8 mouse cellular contexts compared by ENCODE assay signal in the genomic region with DNA sequence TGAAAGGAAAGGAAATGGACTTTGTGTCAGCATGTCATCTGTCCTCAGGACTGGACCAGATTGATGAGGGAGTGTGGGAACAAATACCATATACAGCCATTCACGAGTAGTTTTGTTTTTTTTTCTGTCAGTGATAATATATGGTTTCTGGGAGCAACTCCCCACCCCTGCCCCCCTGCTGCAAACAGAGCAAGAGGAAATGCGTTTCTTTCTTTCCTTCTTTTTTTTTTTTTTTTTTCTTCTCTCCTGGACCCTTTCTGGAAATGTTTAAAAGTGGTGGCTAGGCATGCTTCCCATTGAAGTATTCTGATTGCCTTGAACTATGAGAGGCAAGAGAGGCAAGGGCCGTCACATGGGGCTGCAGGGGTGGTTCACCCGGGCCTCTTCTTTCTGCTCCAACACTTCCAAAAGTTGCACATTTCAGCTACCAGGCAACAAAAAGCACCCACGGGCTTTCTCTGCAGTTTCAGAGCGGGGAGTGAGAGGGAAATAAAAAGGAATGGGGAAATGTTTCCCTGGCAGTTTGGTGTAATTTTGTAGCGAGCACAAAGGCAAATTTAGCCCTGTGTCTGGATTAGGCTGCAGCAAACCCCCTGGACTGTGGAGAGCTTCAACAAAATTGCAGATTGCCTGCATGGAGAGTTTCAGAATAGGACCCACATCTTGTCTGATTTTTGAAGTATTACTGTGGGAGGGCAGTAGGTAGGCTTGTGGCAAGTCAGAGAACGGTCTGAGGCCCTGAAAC. TPM values are rescaled to one million over a fixed set of nuclear protein-coding genes. Genes with fewer than 3 reads are reported as not detected.
A peak's percentile ranks its signal among the peaks of the same experiment; 100 is the strongest.
DNase-seq lines count a peak whose midpoint lies in the region; ATAC-seq and TF ChIP-seq lines count a peak whose summit lies in the region.
"Had no signal": no experiment of that assay in that cellular context is flagged by ENCODE, and none has a peak within 500 bp of the region (broad histone marks: within the 10 kb centered on the region; RNA-seq: fewer than 3 reads in every experiment).

No protein-coding gene starts in this region.

- H3K36me3 ChIP-seq in lung, embryonic 14.5 days (ENCODE audit: insufficient read depth) = no peaks in the 10 kb centered on the region
- no peaks in the 10 kb centered on the region for H3K36me3 ChIP-seq in forebrain, embryonic 10.5 days (replicated peaks)
- no peaks in the 10 kb centered on the region for H3K36me3 ChIP-seq in limb, embryonic 10.5 days
- no peaks in the 10 kb centered on the region for H3K36me3 ChIP-seq in stomach, embryonic 14.5 days (ENCODE audit: control insufficient read depth, insufficient read depth, low read length)

- TF ChIP-seq CTCF in lung, embryonic 14.5 days (IDR thresholded peaks at IDR 0.05; ENCODE audit: low read depth) = no peak

- peak overlapping the region; percentile 33; the same call in 1 of the 2 replicates for H3K27ac ChIP-seq in lung, embryonic 14.5 days (ENCODE audit: low read depth)
- H3K27ac ChIP-seq in forebrain, embryonic 10.5 days = peak overlapping the region; percentile 94; the same call in 1 of the 2 replicates
- H3K27ac ChIP-seq in limb, embryonic 10.5 days = peak overlapping the region; percentile 93; the same call in 1 of the 2 replicates
- no peak overlapping the region for H3K27ac ChIP-seq in stomach, embryonic 14.5 days (ENCODE audit: low read length)

- peaks cover 8% of the 10 kb centered on the region for H3K27me3 ChIP-seq in lung, embryonic 14.5 days (ENCODE audit: insufficient read depth, low read length)
- H3K27me3 ChIP-seq in forebrain, embryonic 10.5 days (ENCODE audit: poor library complexity, severe bottlenecking) = peaks cover 18% of the 10 kb centered on the region
- peaks cover 17% of the 10 kb centered on the region for H3K27me3 ChIP-seq in limb, embryonic 10.5 days (ENCODE audit: low read depth, poor library complexity, severe bottlenecking)
- H3K27me3 ChIP-seq in stomach, embryonic 14.5 days (ENCODE audit: control insufficient read depth, insufficient read depth, low read length) = 0 out of 2 replicates have a peak, but pooled peaks cover 2% of the 10 kb centered on the region

- peaks cover 8% of the 10 kb centered on the region for H3K4me1 ChIP-seq in lung, embryonic 14.5 days (ENCODE audit: insufficient read depth)
- peaks cover 32% of the 10 kb centered on the region for H3K4me1 ChIP-seq in forebrain, embryonic 10.5 days
- peaks cover 28% of the 10 kb centered on the region for H3K4me1 ChIP-seq in limb, embryonic 10.5 days
- peaks cover 14% of the 10 kb centered on the region for H3K4me1 ChIP-seq in stomach, embryonic 14.5 days (ENCODE audit: control insufficient read depth, insufficient read depth, low read length)

- peak; percentile 41 for DNase-seq in lung, embryonic 14.5 days
- DNase-seq in lung, postnatal 4 days = no peak
- no peak for DNase-seq in forebrain, embryonic 10.5 days (ENCODE audit: extremely low spot score, low spot score)
- DNase-seq in limb, embryonic 10.5 days (ENCODE audit: low spot score) = no peak
- no peak for DNase-seq in thymus, adult 18-20 months
- no peak for DNase-seq in gastrocnemius, adult 8-10 months (ENCODE audit: low spot score in 2 of 2)
- DNase-seq: adrenal gland, postnatal 25 days had no signal

- H3K9ac ChIP-seq in lung, embryonic 14.5 days = peak overlapping the region; percentile 71
- H3K9ac ChIP-seq in stomach, embryonic 14.5 days (replicated peaks; ENCODE audit: low read depth, low read length) = no peak overlapping the region

- 31% methylated on average over 8 of the region's 8 CpGs for WGBS in lung, embryonic 14.5 days
- WGBS in forebrain, embryonic 10.5 days = 33% methylated on average over 8 of the region's 8 CpGs
- WGBS in limb, embryonic 10.5 days = 34% methylated on average over 8 of the region's 8 CpGs
- WGBS in stomach, embryonic 14.5 days = 33% methylated on average over 8 of the region's 8 CpGs

- ATAC-seq in lung, embryonic 14.5 days (ENCODE audit: insufficient read depth) = no peak
- ATAC-seq in stomach, embryonic 14.5 days (ENCODE audit: insufficient number of reproducible peaks, insufficient read depth, low FRiP score, low read depth) = no peak

- H3K4me3 ChIP-seq in lung, embryonic 14.5 days (ENCODE audit: low read depth, low read length) = peak overlapping the region; percentile 72
- peak overlapping the region; percentile 83 for H3K4me3 ChIP-seq in forebrain, embryonic 10.5 days
- peak overlapping the region; percentile 88 for H3K4me3 ChIP-seq in limb, embryonic 10.5 days
- H3K4me3 ChIP-seq in stomach, embryonic 14.5 days (ENCODE audit: low read depth, low read length) = peak overlapping the region; percentile 83

- H3K4me2 ChIP-seq in lung, embryonic 14.5 days = peak overlapping the region; percentile 88
- peak overlapping the region; percentile 75 for H3K4me2 ChIP-seq in stomach, embryonic 14.5 days (replicated peaks; ENCODE audit: low read depth, low read length)

- no peaks in the 10 kb centered on the region for H3K9me3 ChIP-seq in lung, embryonic 14.5 days (ENCODE audit: low read depth, low read length)
- H3K9me3 ChIP-seq in forebrain, embryonic 10.5 days = no peaks in the 10 kb centered on the region
- H3K9me3 ChIP-seq in limb, embryonic 10.5 days (replicated peaks) = no peaks in the 10 kb centered on the region
- H3K9me3 ChIP-seq in stomach, embryonic 14.5 days (ENCODE audit: control insufficient read depth, low read depth, low read length) = no peaks in the 10 kb centered on the region

RNA-seq across cellular contexts. Expression of a gene that starts 2.2 kb away (rescaled TPM):
- polyA plus RNA-seq in lung, embryonic 14.5 days (2014; fragmentation: Nextera tagmentation; extraction: Ambion mirVana) = 28.3 and 30.6 TPM in 2 replicates
- 25.3 and 25.7 TPM in 2 replicates for polyA plus RNA-seq in forebrain, embryonic 10.5 days (2016; fragmentation: Nextera tagmentation; extraction: Ambion mirVana)
- 14.1 and 16.6 TPM in 2 replicates for polyA plus RNA-seq in limb, embryonic 10.5 days (2016; fragmentation: Nextera tagmentation; extraction: Ambion mirVana)
- 34.3 and 44.7 TPM in 2 replicates for polyA plus RNA-seq in stomach, embryonic 14.5 days (2014; fragmentation: Nextera tagmentation; extraction: Ambion mirVana)
- total RNA-seq in gastrocnemius, adult 8-10 months (2022) = 1 to 10 TPM; 1.1 to 2.0 (median 1.7) TPM
